Mouse (Mus musculus) spleen, postnatal 14 days (tissue): ENCODE measurements around the gene Prelid1.

Experiments
- DNase-seq, 2 experiments: peaks; one replicate each; pipeline ENCODE4 v3.0.0; 2021 to 2022; ENCODE audit warnings: low spot score in 2 of 2

Gene Prelid1

DNA sequence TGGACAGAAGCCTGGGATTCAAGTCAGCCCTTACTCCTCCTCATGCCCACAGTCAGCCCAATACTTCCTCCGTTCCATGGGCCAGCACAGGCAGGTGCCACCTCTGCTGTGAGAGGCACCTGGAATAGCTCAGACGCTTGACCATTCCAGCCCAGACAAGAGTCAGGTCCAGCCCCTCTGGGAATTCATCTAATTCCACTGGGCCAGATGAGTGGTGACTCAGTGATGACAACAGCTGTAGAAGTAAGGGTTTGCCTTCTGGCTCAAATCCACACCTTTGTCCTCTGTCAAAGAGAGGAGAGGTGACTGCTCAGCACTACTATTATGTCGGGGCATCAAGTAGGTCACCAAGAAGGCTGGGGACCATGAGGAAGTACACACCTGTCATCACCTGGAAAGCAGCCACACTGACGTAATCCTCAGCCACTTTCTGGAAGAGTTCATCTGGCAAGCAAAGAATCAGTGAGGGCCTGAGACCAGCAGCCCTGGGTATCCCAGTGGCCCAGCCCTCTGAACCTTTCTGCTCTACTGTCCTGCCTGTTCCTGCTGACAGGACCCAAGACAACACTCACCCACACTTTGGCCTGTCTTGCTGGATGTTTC, at the start of gene Prelid1:
Gene Prelid1, plus strand, starts transcription at position 570 of the 603 bp plus-strand sequence.
- no peak for DNase-seq

DNA sequence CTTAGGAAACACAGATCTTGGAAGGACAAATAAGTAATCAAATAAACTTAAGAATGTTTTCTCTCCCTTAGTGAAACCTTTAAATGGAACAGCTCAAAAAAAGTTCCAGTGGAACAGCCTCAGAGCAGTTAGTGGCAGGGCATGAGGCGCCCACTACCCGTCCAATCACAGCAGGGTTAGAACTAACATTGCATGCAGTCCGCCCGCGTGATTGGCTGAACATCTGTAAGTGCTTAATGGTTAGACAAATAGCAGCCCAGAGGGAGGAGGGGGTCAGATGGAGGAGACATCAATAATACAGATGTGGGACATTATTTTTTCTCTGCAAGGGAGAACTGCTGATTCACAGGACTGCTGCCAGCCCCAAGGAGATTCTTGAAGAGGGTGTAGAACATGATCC, 43.1 kb upstream of the Prelid1 start:
- DNase-seq: no peak

DNA sequence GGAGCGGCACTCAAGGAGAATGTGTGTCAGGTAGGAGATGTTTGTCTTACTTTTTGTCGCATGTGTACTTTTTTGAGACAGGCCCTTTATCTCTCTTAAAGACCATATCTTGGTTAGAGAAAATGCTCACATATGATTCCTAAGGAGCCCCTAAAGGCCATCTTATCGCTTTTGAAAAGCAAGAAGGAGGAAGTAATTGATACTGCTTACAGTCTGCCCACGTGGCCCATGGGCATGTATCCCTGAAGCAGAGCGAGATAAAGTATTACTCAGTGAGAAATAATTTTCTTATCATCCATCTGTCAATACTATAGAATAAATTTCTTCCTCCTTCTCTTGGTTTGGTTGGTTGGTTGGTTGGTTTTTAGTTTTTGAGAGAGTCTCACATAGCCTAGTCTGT, 42.7 kb upstream of the Prelid1 start:
- no peak for DNase-seq

DNA sequence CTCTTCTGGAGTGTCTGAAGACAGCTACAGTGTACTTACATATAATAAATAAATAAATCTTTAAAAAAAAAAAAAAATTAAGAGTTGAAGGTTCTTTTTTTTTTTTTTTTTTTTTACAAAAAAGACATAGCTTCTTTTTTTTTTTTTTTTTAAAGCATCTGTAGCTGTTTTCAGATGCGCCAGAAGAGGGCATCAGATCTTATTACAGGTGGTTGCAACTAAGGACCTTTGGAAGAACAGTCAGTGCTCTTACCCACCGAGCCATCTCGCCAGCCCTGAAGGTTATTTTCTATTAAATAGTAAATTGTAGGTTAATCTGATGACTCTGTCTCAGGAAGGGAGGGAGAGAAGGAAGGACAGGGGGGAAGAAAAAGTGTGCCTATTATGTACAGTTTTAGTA, 31.4 kb upstream of the Prelid1 start:
- DNase-seq: no peak

DNA sequence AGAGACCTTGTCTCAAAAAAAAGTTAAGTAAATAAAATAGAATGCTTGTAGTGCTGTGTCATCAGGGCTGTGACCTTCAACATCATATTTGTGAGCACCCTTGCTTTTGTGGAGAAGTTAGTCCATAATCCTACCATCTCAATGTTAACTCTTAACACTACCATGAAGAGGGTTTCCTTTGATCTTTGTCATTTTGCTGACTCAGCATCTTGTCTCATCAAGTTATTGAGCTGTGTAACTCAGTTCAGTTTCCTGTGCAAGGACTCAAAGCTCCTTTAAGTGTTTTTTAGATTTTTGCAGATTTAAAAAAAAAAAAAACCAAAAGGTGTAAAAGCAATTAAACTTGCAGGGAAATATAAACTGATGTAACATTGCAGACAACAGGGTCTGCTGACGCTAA, 23.5 kb upstream of the Prelid1 start:
- no peak for DNase-seq

DNA sequence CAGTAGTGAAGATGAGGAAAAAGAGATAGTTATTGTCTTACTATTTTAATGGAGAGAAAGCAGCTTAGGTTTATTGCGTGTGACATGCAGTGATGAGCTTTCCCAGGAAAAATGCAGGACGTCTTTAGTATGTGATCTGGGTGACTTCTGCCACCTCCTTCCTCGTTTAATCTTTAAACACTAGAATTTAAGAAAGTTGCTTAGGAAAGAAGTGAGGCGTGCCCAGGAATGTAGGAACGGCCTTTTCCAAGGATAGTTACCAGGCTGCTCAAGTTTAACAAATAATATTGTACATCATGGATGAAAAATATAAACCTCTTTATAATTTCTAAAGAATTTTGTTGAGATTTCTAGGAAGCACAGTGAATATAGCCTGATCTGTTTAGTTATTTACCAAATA, 19.4 kb upstream of the Prelid1 start:
- no peak for DNase-seq

DNA sequence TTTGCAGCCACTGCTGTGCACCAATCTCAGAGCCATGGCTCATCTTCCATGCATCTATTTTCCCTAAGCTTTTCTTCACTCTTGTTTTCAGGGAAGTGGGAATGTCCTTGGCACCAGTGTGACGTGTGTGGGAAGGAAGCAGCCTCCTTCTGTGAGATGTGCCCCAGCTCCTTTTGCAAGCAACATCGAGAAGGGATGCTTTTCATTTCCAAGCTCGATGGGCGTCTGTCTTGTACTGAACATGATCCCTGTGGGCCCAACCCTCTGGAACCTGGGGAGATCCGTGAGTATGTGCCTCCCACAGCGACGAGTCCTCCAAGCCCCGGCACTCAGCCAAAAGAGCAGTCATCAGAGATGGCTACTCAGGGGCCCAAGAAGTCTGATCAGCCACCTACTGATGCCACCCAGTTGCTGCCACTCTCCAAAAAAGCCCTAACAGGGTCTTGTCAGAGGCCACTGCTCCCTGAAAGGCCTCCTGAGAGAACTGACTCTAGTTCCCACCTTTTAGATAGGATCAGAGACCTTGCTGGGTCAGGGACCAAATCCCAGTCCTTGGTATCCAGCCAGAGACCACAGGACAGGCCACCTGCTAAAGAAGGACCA, 8.2 kb upstream of the Prelid1 start:
- DNase-seq: no peak

DNA sequence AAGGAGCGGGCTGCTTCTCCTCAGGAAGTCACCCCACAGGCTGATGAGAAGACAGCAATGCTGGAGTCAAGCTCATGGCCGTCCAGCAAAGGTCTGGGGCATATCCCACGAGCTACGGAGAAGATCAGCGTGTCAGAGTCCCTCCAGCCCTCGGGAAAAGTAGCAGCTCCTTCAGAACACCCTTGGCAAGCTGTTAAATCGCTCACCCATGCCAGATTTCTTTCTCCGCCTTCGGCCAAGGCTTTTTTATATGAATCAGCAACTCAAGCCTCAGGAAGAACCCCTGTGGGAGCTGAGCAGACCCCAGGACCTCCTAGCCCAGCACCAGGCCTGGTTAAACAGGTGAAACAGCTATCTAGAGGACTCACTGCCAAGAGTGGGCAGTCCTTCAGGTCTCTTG, 7.2 kb upstream of the Prelid1 start:
- no peak for DNase-seq

DNA sequence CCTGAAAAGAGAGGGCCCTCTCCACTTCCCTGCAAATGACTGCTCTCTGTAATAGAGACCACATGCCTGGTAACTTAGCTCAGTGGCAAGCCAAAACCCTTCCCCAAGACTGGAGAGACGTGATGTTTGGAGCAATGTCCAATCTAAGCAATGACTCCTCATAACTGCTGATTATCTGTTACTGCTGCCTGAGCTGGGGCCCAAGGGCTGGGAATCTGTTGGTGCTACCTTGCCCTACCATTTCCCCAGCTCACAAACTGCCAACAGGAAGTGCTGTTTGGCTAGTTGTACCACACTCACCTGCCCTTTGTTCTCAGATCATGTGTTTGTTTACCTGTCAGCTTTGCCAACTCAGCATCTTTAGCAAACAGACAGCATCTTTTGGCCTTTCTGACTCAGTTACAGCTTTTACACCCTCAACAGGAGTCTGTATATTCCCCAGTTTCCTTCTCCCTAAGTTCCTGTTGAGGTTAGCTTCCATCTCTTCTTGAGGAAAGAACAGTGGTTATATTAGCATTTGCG, 5.3 kb upstream of the Prelid1 start:
- DNase-seq: no peak

DNA sequence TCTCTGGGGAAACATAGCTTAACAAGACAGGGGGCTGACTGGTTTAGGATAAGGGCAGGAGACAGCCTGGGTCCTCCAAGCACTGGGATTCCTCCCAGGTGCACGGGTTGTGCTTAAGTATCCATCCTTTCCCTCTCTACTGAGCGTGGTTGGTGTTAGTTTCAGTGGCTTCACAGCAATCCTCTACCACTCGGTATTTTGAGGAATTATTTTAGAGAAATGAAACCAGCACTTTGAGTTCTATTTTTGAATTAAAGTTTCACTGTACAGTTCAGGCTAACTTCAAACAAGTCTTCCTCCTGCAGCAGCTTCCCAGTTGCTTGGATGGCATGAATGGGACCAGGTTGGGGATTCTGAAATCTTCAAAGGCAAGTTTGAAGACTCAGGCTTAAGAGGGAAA, 1.9 kb upstream of the Prelid1 start:
- DNase-seq: no peak

DNA sequence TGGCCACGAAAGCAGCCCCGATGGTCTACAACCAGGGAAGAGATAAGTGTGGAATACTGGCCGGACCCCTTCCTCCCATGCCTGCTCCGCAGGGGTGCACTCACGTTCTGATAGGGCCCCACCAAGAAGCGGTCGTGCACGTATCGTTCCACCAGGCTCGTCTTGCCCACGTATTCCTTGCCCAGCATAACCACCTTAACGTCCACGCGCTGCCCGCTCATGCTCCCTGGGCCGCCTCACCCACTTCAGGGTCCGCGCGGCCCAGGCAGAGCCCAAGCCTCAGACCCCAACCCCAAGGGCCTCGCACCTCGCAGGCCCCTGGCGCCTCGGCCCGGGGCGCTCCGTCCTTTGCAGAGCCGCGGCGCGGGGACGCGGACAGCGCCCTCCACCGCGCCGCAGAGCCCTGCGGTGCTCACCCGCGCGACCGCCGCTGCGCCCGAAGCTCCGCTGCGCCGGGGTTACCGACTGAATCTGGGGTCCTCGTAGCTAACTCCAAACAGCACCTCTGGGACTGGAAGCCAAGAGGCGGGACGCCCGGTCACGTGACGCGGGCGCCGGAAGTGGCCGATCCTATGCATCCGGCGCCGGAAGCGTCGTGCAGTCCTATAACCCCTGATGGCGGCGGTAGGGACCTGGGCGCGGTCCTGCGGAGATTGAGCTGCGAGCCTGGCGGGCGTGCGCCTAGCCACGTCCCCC, 1.3 kb downstream of the Prelid1 start, which contains the start of gene Rab24:
Gene Rab24, minus strand, starts transcription at position 513 of the 696 bp plus-strand sequence.
- DNase-seq: peak; percentile 77 to 80

DNA sequence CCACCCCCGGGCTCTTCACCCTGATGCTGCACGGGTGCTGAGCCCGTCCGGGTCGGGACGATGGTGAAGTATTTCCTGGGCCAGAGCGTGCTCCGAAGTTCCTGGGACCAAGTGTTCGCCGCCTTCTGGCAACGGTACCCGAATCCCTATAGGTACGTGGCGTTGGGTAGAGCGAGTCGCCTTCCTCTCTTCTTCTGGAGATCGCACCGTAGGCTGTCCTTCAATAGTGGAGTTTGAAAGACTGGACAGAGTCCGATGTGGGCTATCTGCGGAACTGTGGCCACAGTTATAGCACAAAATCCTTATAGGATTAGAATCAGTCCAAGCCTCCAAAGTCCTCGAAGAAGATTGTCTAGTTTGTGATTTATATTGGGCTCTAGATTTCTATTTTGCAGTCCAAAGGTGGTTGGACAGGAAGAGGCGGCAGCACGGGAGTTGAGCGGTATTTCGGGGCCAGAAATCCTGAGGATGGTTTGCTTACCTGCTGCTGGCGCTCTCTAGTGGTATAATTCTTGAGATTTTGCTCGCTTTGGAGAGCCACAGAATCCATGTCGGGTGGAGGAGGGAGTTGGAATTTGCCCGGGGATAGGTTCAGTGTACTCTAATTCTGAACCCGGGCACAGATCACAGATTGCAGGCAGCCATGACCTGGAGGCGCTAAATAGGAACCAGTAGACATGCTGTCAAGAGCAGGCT, 2.0 kb downstream of the Prelid1 start:
- no peak for DNase-seq

DNA sequence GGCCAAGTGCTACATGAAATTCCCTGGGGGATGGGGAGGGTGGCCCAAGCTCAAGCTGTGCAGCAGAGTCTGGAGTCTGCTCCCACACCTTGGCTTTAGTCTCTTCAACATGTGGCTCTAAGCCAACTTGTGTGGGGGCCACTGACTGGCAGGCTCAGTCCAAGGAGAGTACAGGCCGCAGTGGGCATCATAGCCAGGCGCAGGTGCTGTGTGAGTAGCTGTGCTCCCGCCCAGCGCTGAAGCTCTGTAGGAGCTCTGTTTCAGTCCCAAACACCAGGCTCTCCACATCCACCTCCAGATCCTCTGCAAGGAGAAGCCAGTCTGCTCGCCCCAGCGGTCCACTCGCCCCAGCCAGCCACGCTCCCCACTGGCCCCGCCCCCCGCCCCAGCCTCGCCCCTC, 5.3 kb downstream of the Prelid1 start:
- DNase-seq: no peak

DNA sequence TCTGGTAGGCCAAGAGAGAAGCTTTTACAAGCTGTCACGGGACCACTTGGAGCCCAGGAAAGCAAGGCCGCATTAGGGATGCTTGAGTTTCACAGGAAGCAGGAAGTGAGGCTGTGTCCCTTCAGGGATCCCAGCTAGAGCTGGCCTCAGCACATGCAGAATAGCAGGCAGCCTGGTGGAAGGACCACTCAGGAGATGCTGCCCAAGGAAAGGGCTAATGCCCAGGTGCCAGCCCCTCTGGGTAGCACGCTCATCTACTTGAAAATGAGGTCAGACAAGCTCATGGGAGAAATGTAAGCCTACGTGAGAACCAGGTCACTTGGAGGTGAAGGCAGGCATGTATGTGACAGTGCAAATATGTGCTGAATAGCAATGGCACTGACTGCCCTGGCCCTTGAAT, 6.9 kb downstream of the Prelid1 start:
- no peak for DNase-seq

DNA sequence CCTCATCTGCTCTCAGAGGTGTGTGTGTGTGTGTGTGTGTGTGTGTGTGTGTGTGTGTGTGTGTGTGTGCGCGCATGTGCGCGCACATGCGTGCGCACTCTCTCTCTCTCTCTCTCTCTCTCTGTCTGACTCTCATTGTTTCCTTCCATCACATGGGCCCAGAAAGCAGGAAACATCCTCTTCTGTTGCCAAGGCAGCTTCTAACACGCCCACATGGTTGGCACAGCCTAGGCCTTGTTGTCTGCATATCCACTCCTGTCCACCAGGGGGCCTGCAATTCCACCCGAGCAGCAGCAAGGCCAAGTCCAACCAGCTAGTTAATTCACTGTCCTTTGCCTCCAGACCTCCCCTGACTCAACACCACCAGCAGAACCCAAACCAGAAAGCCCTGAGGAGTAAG, 7.3 kb downstream of the Prelid1 start:
- DNase-seq: peak; percentile 81 to 85

DNA sequence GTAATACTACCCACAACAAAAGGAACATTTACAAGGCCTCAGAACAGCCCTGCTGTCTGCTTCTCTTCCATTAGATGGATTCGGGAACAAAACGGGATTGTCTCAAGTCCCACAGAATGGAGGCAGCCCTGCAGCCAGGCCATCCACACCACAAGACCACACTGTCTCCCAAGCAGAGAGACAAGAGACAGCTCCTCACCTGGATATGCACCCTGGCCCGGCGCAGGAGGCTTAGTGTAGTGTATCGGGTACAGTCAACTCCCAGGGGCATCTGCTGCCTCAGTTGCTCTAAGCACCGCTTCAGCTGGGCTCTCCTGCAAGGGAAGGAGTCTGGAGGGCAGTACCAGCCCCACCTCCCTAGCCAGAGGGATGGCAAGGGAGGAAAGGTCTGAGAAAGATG, 7.9 kb downstream of the Prelid1 start:
- no peak for DNase-seq

DNA sequence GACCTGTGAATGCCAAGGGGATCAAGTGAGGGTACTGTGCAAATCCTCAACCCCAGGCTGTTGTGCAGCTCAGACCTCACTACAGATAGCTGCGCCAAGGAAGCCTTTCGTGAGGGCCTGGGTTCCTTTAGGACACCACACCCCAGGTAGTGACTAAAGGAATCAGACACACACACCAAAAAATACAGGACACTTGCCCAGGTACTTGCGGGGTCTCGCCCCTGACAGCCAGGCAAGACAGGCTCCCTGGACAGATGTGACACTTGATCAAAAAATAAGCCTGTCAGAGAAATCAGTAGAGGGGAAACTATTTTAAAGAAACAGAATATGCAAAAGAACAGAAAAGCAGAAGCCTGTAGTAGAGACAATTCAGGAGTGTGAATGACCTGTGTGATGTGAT, 8.3 kb downstream of the Prelid1 start:
- DNase-seq: no peak

DNA sequence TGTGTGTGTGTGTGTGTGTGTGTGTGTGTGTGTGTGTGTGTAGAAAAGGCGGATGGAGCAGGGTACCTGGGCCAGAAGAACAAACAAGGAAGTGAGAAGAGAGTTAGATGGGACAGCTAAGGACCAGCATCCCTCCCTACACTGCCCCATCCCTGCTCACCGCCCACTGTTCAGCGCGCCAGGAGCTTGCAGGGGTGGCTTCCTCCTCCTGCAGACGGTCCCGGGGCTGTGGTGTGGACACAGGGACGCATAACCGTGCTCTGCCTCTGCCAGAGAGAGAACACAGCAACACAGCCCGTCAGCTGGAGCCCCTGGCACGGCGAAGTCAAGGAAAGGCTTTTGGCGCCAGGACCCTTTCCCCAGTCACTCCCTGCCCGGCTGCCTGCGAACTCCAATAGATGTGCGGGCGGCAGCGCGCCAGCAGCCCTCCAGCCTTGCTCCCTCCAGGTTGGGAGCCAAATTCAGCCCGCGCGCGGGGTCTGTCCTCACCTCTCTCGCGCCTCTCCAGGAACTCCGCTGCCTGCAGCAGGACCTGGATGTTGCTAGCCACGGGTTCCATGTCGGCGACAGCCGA, 8.9 kb downstream of the Prelid1 start:
- no peak for DNase-seq

DNA sequence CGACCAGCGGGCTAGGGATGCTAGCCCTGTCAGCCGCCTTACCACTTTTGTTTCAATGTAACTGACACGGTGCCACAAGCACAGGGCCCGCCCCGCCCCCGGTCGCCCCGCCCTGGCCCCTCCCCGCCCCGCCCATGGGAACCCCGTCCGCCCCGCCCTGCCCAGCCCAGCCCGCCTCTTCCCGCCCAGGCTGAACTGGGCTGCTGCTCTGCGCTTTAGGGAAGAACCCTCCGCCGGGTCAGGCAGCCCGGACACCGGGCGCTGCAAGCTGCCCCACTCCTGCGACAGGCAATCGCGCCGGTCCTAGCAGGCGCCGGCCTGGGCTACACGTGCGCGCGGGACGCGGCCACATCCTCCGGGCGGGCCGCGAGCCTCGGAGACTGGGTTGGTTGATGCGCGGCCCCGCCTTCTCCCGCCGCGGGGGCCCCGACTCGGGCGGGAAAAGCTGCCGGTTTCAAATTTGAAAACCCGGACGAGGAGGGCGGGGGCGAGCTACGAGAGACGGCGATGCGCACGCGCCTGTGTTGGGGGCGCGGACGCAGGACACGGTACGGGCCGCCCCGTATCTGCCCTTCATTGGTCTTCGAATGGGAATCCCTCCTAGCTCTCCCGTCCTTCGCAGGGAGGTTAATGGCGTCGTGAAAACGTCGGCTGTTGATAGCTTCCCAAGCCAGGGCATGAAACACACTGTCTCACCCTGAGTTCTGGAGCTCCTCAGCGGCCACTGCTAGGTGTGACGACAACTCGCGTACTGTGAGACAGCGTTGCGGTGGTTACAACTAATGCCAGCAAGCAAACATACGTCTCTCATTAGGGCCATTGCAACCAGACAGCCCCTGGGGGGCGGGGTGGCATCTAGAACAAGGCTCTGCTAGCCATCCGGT, 9.6 kb downstream of the Prelid1 start, which contains the start of gene Mxd3:
Gene Mxd3, minus strand, starts transcription at position 141 of the 884 bp plus-strand sequence.
- DNase-seq: peak; percentile 79 to 83

DNA sequence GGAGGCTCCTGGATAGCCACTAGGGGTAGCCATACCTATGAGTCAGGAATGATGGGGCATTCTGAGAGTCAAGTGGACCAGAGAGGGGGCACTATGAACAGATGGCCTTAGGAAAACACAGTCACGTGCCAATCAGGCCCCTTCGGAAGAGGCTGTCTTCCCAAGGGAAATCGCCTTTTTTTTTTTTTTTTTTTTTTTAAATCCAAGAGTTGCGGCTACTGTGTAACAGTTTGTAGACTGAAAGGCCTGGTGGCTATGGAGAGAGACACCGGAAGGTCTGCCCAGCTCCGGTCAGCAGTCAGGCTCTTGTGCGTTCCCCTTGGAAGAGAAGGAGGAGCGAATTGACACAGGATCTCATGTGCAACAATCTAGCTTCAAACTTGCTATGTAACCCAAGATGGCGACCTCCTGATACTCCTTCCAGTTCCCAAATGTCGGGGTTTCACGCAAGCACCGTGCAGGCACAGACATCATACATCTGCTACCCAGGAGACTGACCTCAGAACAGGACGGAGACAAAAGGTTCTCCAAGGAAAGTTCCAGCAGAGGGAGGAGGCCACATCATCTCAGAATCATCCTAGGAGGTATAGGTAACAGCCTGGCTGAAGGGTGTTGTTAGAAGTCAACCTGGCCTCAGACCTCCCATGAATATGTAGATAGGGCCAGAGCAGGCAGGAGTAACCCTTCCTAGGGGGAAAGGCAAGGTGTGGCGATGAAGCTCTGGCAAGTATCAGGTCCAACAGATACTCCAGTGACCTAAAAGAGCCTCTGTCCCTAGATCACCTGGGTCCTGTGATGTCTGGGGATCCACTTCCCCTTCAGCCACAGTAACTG, 10.5 kb downstream of the Prelid1 start:
- DNase-seq: no peak
